Mouse (Mus musculus): ENCODE data around the gene Klhl42.

Gene Klhl42

GRCm38 (mm10) chr6:147145277-147145676, 54.1 kb downstream of the Klhl42 start:
- no peak for DNase-seq (ENCODE audit: extremely low read depth, low read depth)

GRCm38 (mm10) chr6:147145753-147146152, 54.6 kb downstream of the Klhl42 start:
- DNase-seq (ENCODE audit: extremely low read depth, low read depth): no peak

GRCm38 (mm10) chr6:147151069-147151468, 59.9 kb downstream of the Klhl42 start:
- no peak for DNase-seq (ENCODE audit: extremely low read depth, low read depth)

- DNase-seq (ENCODE audit: extremely low read depth, low read depth): no peak
These were observed 60.7 kb downstream of the Klhl42 start for GRCm38 (mm10) chr6:147151839-147152238.

GRCm38 (mm10) chr6:147155085-147155484, 63.9 kb downstream of the Klhl42 start:
- DNase-seq (ENCODE audit: extremely low read depth, low read depth): no peak

GRCm38 (mm10) chr6:147161818-147162584, 70.8 kb downstream of the Klhl42 start:
- no peak for DNase-seq (ENCODE audit: extremely low read depth, low read depth)
